Mouse (Mus musculus) embryonic facial prominence, embryonic 10.5 days (tissue): ENCODE measurements around the gene Birc2. TPM values are rescaled to one million over a fixed set of nuclear protein-coding genes. Genes with fewer than 3 reads are reported as not detected.

Experiments used
- DNase-seq: peaks from one replicate; pipeline ENCODE4 v3.0.0-alpha.2; 2017; ENCODE audit warnings: low spot score
- H3K27ac ChIP-seq: fragments of 300-500 bp; sonication (generic); replicated peaks from 2 replicates; pipeline ENCODE4 v1.5.1; 2016; ENCODE audit warnings: mild to moderate bottlenecking
- H3K27me3 ChIP-seq: fragments of 300-500 bp; sonication (generic); replicated peaks from 2 replicates; pipeline ENCODE4 v1.6.1; 2016; ENCODE audit warnings: low read depth, mild to moderate bottlenecking; ENCODE audit not compliant: poor library complexity, severe bottlenecking
- H3K36me3 ChIP-seq: fragments of 300-500 bp; sonication (generic); replicated peaks from 2 replicates; pipeline ENCODE4 v1.6.1; 2016; ENCODE audit warnings: mild to moderate bottlenecking, moderate library complexity
- H3K4me1 ChIP-seq: fragments of 300-500 bp; sonication (generic); 2 replicates; pipeline ENCODE4 v1.6.1; 2016
- H3K4me3 ChIP-seq: fragments of 300-500 bp; sonication (generic); 2 replicates; pipeline ENCODE4 v1.5.1; 2016; ENCODE audit warnings: mild to moderate bottlenecking, moderate library complexity
- H3K9me3 ChIP-seq: fragments of 300-500 bp; sonication (generic); 2 replicates; pipeline ENCODE4 v1.6.1; 2016; ENCODE audit warnings: mild to moderate bottlenecking
- WGBS: fragments of 180-500 bp; shearing (Covaris S2); methylation state at CpG from one replicate; pipeline ENCODE4 v1.1.7; 2016; 5-methylcytosine and 5-hydroxymethylcytosine counted together
- microRNA-seq: library from miRNA; unstranded; fragments of <30 nt; microRNA quantifications from one replicate; pipeline ENCODE4, GENCODE M21; 2017
- polyA plus RNA-seq: library from polyadenylated mRNA; unstranded; fragments of >200 nt; fragmentation: Nextera tagmentation; extraction: Ambion mirVana; gene quantifications from 2 replicates; pipeline ENCODE4 v1.2.1, GENCODE M21; 2016

The Birc2 gene
- polyA plus RNA-seq, 1 experiment from 2014 or later = 35.9 TPM

DNA sequence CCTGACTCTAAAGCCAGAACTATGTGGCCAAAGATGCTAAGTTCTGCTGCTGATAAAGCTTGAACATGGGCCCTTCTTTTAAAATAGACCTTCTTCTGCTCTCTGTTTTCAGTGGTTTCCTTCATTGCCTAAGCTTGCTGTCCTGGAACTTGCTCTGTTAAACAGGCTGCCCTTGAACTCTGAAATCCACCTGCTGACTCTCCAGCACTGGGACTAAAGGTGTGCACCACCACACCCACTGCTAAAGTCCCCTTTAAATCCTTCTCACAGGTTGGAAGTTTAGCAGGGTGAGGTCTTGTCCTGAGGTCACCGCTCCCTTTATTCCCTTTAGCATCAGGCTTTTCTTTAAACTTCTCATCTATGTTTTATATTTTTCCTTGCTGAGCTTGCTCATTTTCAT lies 59.9 kb downstream of the Birc2 start:
- Histone ChIP-seq H3K27me3 (no peaks in the 10 kb centered on the region), H3K9me3 (no peaks in the 10 kb centered on the region), H3K36me3 (peaks cover 62% of the 10 kb centered on the region), H3K27ac (no peak overlapping the region), H3K4me1 (peaks cover 9% of the 10 kb centered on the region), H3K4me3 (no peak overlapping the region)
- 93% methylated on average over 1 of the region's 1 CpGs for WGBS
- no peak for DNase-seq

DNA sequence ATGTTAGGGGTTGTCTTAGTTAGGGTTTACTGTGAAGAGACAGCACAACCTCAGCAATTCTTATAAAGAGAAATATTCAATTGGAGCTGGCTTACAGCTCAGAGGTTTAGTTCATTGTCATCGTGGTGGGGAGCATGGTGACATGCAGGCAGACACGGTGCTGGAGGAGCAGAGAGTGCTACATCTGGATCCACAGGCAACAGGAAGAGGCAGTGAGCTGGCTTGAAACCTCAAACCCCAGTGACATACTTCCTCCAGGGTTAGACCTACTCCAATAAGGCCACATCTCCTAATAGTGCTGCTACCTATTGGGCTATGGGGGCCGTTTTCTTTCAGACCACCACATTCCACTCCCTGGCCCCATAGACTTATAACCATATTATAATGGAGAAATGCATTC lies 60.9 kb downstream of the Birc2 start:
- Histone ChIP-seq H3K36me3 (peaks cover 57% of the 10 kb centered on the region), H3K4me3 (no peak overlapping the region), H3K27ac (no peak overlapping the region), H3K4me1 (peaks cover 9% of the 10 kb centered on the region), H3K27me3 (no peaks in the 10 kb centered on the region), H3K9me3 (no peaks in the 10 kb centered on the region)
- 82% methylated on average over 3 of the region's 3 CpGs for WGBS
- DNase-seq = no peak

DNA sequence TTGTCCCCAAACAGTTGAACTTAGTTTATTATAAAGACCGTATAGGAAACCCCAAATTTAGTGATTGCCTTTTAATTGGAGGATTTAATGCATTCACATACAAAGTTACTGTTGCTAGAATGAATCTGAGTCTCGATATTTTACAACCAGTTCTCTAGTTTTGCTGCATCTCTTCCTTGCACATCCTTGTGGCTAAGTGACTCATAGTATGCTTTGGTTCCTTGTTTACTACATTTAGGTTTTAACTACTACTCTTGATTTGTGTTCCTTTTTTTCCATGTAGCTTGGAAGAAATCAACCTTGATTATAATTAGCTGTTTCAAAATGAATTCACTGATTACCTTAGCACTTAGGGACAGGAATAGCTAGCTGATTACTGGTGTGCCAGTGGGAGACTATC lies 61.9 kb downstream of the Birc2 start:
- no peak overlapping the region for H3K27ac ChIP-seq
- H3K4me3 ChIP-seq = no peak overlapping the region
- H3K27me3 ChIP-seq = no peaks in the 10 kb centered on the region
- DNase-seq = no peak
- peaks cover 60% of the 10 kb centered on the region for H3K36me3 ChIP-seq
- peaks cover 9% of the 10 kb centered on the region for H3K4me1 ChIP-seq
- WGBS = 92% methylated on average over 2 of the region's 2 CpGs
- H3K9me3 ChIP-seq = no peaks in the 10 kb centered on the region

DNA sequence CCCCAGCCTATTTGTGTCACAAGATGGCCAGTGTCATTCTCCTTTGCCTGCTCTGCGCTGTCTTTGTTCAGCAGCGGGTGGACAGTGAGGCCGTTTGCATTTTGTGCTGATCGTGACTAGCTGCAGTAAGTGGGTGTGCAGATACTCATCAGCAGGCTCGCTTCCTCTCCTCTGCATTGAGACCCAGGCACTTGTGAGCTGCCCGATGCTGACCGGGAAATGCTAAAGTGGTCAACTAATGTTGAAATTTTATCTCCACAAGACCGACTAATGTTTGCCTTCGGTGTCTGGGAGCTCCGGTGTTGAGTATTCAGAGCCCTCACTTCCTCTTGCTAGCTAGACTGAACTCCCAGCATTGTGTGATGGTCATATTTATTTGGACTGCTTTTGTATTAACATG lies 62.3 kb downstream of the Birc2 start:
- peaks cover 65% of the 10 kb centered on the region for H3K36me3 ChIP-seq
- 95% methylated on average over 10 of the region's 10 CpGs for WGBS
- H3K27me3 ChIP-seq = no peaks in the 10 kb centered on the region
- H3K4me3 ChIP-seq = no peak overlapping the region
- H3K9me3 ChIP-seq = no peaks in the 10 kb centered on the region
- no peak for DNase-seq
- peaks cover 9% of the 10 kb centered on the region for H3K4me1 ChIP-seq
- no peak overlapping the region for H3K27ac ChIP-seq

DNA sequence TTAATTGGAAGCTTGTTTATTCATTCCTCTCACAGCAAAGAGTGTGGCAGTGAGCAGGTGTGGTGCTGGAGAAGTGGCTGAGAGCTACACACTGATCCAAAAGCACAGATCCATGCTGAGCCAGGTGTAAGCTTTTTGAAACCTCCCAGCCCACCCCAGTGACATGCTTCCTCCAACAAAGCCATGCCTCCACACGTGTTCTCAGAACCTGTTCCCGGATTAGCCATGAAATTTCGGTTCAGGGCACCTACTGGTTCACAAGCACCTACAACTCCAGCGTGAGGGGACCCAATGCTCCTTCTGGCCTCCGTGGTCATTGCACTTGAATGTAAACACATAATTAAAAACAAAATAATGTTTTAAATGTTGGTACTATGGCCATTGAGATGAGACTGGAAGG lies 63.2 kb downstream of the Birc2 start:
- 95% methylated on average over 5 of the region's 5 CpGs for WGBS
- Histone ChIP-seq H3K4me3 (no peak overlapping the region), H3K9me3 (no peaks in the 10 kb centered on the region), H3K36me3 (peaks cover 66% of the 10 kb centered on the region), H3K4me1 (peaks cover 6% of the 10 kb centered on the region), H3K27me3 (no peaks in the 10 kb centered on the region), H3K27ac (no peak overlapping the region)
- DNase-seq = no peak

DNA sequence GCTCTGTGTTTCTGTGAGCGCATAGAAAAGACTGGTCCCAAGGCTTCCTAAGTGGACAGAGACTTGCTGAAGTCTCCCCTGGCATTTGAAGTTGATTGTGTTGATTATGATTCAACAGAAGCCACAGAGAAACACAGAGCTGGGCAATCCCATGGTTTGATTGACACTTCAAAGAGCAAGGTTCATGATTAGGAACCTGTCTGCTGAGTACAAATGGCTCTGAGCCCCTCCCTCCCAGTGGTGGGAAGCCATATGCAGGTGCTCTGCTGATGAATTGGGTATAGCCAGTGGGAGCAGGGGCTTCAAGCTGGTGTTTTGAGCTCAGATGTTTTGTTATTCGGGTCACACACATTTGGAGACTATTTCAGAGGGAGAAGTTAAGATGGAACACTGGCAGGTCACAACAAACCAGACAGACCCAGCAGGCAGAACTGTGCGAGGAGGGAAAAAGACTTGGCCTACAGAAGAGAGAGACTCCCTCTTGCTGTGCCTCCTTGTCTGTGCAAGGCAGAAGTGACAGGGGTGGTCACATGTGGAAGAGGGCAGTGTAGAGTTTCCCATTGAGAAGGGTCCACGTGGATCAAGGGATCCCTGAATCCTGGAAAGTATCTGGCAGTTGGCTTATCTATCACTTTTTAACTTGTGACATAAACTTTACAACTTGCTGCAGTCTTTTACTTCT lies 64.0 kb downstream of the Birc2 start:
- Histone ChIP-seq H3K27me3 (no peaks in the 10 kb centered on the region), H3K9me3 (no peaks in the 10 kb centered on the region), H3K4me3 (no peak overlapping the region), H3K4me1 (peaks cover 3% of the 10 kb centered on the region), H3K36me3 (peaks cover 70% of the 10 kb centered on the region), H3K27ac (no peak overlapping the region)
- no peak for DNase-seq
- 75% methylated on average over 4 of the region's 4 CpGs for WGBS

DNA sequence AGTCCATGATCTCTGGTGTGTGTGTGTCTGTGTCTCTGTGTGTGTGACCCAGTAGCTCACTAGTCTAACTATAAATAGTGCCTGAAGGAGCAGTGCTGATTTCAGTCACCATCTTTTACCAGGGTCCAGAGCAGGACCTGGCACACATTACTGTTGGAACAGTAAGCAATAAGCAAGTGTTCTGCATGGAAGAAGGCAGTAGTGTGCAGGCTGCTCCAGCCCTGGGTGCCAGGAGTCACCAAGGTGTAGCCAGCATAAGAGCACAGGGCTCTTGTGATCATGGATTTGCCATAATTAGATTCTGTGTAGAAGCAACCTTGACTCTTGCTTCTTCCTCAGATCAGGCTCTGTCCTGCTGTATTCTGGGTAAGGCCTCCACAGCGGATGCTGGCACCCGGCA lies 64.5 kb downstream of the Birc2 start:
- H3K9me3 ChIP-seq = no peaks in the 10 kb centered on the region
- peaks cover 68% of the 10 kb centered on the region for H3K36me3 ChIP-seq
- WGBS = 93% methylated on average over 2 of the region's 2 CpGs
- peaks cover 9% of the 10 kb centered on the region for H3K4me1 ChIP-seq
- no peak overlapping the region for H3K4me3 ChIP-seq
- H3K27me3 ChIP-seq = no peaks in the 10 kb centered on the region
- H3K27ac ChIP-seq = no peak overlapping the region
- no peak for DNase-seq

DNA sequence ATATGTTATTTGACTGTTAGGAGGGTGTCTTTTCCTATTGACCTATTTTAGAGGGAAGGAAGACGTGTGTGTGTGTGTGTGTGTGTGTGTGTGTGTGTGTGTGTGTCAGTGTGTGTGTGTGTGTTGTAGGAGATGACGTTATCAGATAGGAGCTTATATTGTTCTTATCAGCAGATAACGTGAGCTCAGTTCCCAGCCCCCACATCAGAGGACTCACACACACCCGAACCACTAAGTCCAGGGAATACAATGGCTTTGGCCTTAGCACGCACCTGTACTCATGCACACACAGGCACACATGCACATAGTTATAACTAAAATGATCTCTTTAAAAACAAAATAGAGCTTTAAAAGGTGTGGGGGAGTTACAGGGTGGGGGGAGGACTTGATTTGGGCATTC lies 67.4 kb downstream of the Birc2 start:
- DNase-seq = no peak
- no peaks in the 10 kb centered on the region for H3K27me3 ChIP-seq
- peaks cover 61% of the 10 kb centered on the region for H3K36me3 ChIP-seq
- WGBS = 88% methylated on average over 5 of the region's 5 CpGs
- no peak overlapping the region for H3K4me3 ChIP-seq
- H3K4me1 ChIP-seq = peaks cover 32% of the 10 kb centered on the region
- H3K9me3 ChIP-seq = no peaks in the 10 kb centered on the region
- no peak overlapping the region for H3K27ac ChIP-seq

DNA sequence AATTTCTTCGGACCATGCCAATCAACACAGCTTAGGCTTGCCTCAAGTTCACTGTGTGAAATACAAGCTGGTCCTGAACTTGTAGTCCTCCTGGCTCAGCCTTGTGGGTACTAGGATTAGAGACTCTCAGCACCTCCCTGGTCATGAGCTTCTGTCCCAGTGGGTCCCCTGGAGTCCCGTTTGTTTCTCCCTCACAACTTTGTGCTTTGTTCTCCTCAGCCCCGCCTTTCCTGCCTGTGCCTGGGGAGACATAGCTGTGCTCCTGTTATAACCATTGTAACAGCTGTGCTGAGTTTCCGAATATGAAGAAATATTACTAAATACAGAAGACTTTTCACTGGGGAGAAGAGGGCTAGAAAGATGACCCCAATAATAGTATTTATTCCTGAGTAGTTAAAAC lies 67.8 kb downstream of the Birc2 start:
- H3K4me1 ChIP-seq = peaks cover 32% of the 10 kb centered on the region
- H3K27ac ChIP-seq = no peak overlapping the region
- WGBS = 76% methylated on average over 4 of the region's 4 CpGs

More for the DNA sequence above, 67.8 kb downstream of the Birc2 start:
- DNase-seq = no peak
- Histone ChIP-seq H3K36me3 (peaks cover 58% of the 10 kb centered on the region), H3K27me3 (no peaks in the 10 kb centered on the region), H3K9me3 (no peaks in the 10 kb centered on the region), H3K4me3 (no peak overlapping the region)

Small RNAs within 50 kb of the gene (microRNA-seq; reads per million reads assigned to microRNA genes)
- gene Mir5618 = 14.6 reads per million, percentile 26 among the genes with 10 or more reads in this experiment

Other genes starting within 250 kb of the Birc2 start
- not detected in 2 replicates for gene Mmp20, start 208.8 kb downstream of the Birc2 start, polyA plus RNA-seq
- gene Mmp7, start 145.0 kb downstream of the Birc2 start, polyA plus RNA-seq = not detected in 2 replicates
- 100 and 110 TPM in 2 replicates for gene Tmem123, start 73.0 kb downstream of the Birc2 start, polyA plus RNA-seq
- gene Birc3, start 36.1 kb upstream of the Birc2 start, polyA plus RNA-seq = 4.5 and 4.6 TPM in 2 replicates
- gene Yap1, start 167.5 kb upstream of the Birc2 start, polyA plus RNA-seq = 40.6 and 42.9 TPM in 2 replicates
- 18.2 and 19.9 TPM in 2 replicates for gene Cfap300, start 205.8 kb upstream of the Birc2 start, polyA plus RNA-seq